Mouse (Mus musculus): ENCODE results near the gene Sgk2.
"Not testable (repeated sequence)": the region's sequence is repeated elsewhere in the genome, so short reads cannot be mapped to it uniquely, and the experiment has no call there.

Gene Sgk2

GRCm38 (mm10) chr2:163058981-163059380 is 71.9 kb downstream of the Sgk2 start:
- not testable (repeated sequence) for DNase-seq (ENCODE audit: low spot score)

- no peak for DNase-seq (ENCODE audit: low spot score)
Observed at GRCm38 (mm10) chr2:163060630-163061029, 73.5 kb downstream of the Sgk2 start.

- no peak for DNase-seq (ENCODE audit: low spot score)
Observed at GRCm38 (mm10) chr2:163061203-163062118, 74.3 kb downstream of the Sgk2 start.

GRCm38 (mm10) chr2:163062119-163062508 is 75.0 kb downstream of the Sgk2 start:
- DNase-seq (ENCODE audit: low spot score) = no peak
